Mouse (Mus musculus): ENCODE measurements around the gene Tm2d3. TPM values are rescaled to one million over a fixed set of nuclear protein-coding genes. Genes with fewer than 3 reads are reported as not detected.

The Tm2d3 gene
- 75.4 and 87.6 TPM in 2 replicates for polyA plus RNA-seq (2015; fragmentation: Nextera tagmentation; extraction: Ambion mirVana)

- Histone ChIP-seq H3K9ac (no peak within 1 kb of the TSS), H3K36me3 (peaks cover 13% of the 10 kb centered on the region), H3K27me3 (no peaks in the 10 kb centered on the region), H3K9me3 (replicated peaks) (no peaks in the 10 kb centered on the region), H3K4me3 (replicated peaks) (no peak within 1 kb of the TSS), H3K4me2 (replicated peaks) (no peak within 1 kb of the TSS), H3K27ac (replicated peaks) (no peak within 1 kb of the TSS), H3K4me1 (peaks cover 14% of the 10 kb centered on the region)
- no peak for ATAC-seq (ENCODE audit: insufficient number of reproducible peaks, low FRiP score, low TSS enrichment, low read depth)
- WGBS = 83% methylated on average over 7 of the region's 7 CpGs
Measured at GRCm38 (mm10) chr7:65690869-65691268, at the start of gene Tm2d3. TSS of gene Tm2d3 (plus strand) at chr7:65691169.

GRCm38 (mm10) chr7:65642371-65643304 is 48.3 kb upstream of the Tm2d3 start:
- Histone ChIP-seq H3K4me2 (replicated peaks) (no peak overlapping the region), H3K9ac (no peak overlapping the region), H3K27ac (replicated peaks) (no peak overlapping the region), H3K4me3 (replicated peaks) (no peak overlapping the region), H3K36me3 (no peaks in the 10 kb centered on the region; the same call in 1 of the 2 replicates), H3K27me3 (peaks cover 9% of the 10 kb centered on the region; the same call in 1 of the 2 replicates), H3K9me3 (replicated peaks) (no peaks in the 10 kb centered on the region), H3K4me1 (peaks cover 5% of the 10 kb centered on the region; the same call in 1 of the 2 replicates)
- no peak for ATAC-seq (ENCODE audit: insufficient number of reproducible peaks, low FRiP score, low TSS enrichment, low read depth)
- 64% methylated on average over 6 of the region's 6 CpGs for WGBS

GRCm38 (mm10) chr7:65643861-65644421 is 47.0 kb upstream of the Tm2d3 start:
- Histone ChIP-seq H3K4me1 (peaks cover 5% of the 10 kb centered on the region; the same call in 1 of the 2 replicates), H3K9ac (no peak overlapping the region), H3K9me3 (replicated peaks) (no peaks in the 10 kb centered on the region), H3K36me3 (peaks cover 9% of the 10 kb centered on the region; the same call in 1 of the 2 replicates), H3K4me2 (replicated peaks) (peak overlapping the region; percentile 82), H3K27me3 (peaks cover 9% of the 10 kb centered on the region; the same call in 1 of the 2 replicates), H3K27ac (replicated peaks) (no peak overlapping the region), H3K4me3 (replicated peaks) (peak overlapping the region; percentile 55)
- ATAC-seq (ENCODE audit: insufficient number of reproducible peaks, low FRiP score, low TSS enrichment, low read depth) = no peak
- 25% methylated on average over 6 of the region's 6 CpGs for WGBS

GRCm38 (mm10) chr7:65644643-65645351 is 46.2 kb upstream of the Tm2d3 start, which contains the start of gene Tarsl2:
TSS of gene Tarsl2 (plus strand) at chr7:65644898.
- under 1% methylated on average over 64 of the region's 64 CpGs for whole genome bisulfite sequencing
- H3K4me2 ChIP-seq (replicated peaks) = peak within 1 kb of the TSS; percentile 82

GRCm38 (mm10) chr7:65645996-65646395 is 45.0 kb upstream of the Tm2d3 start:
- Histone ChIP-seq H3K9me3 (replicated peaks) (no peaks in the 10 kb centered on the region), H3K4me2 (replicated peaks) (no peak overlapping the region), H3K9ac (no peak overlapping the region), H3K4me1 (peaks cover 5% of the 10 kb centered on the region; the same call in 1 of the 2 replicates), H3K27ac (replicated peaks) (no peak overlapping the region), H3K36me3 (peaks cover 14% of the 10 kb centered on the region), H3K27me3 (peaks cover 9% of the 10 kb centered on the region; the same call in 1 of the 2 replicates), H3K4me3 (replicated peaks) (no peak overlapping the region)
- ATAC-seq (ENCODE audit: insufficient number of reproducible peaks, low FRiP score, low TSS enrichment, low read depth) = no peak
- WGBS = 80% methylated on average over 8 of the region's 8 CpGs

More at GRCm38 (mm10) chr7:65644643-65645351, 46.2 kb upstream of the Tm2d3 start, which contains the start of gene Tarsl2:
- no peaks in the 10 kb centered on the region for H3K9me3 ChIP-seq (replicated peaks)
- peaks cover 14% of the 10 kb centered on the region for H3K36me3 ChIP-seq
- H3K27ac ChIP-seq (replicated peaks) = no peak within 1 kb of the TSS
- H3K4me3 ChIP-seq (replicated peaks) = peak within 1 kb of the TSS; percentile 55
- H3K9ac ChIP-seq = peak within 1 kb of the TSS; percentile 15; the same call in 1 of the 2 replicates
- ATAC-seq (ENCODE audit: insufficient number of reproducible peaks, low FRiP score, low TSS enrichment, low read depth) = peak; percentile 96
- H3K4me1 ChIP-seq = peaks cover 5% of the 10 kb centered on the region; the same call in 1 of the 2 replicates
- H3K27me3 ChIP-seq = peaks cover 9% of the 10 kb centered on the region; the same call in 1 of the 2 replicates

- 85% methylated on average over 4 of the region's 4 CpGs for whole genome bisulfite sequencing
- Histone ChIP-seq H3K4me2 (replicated peaks) (no peak overlapping the region), H3K4me1 (no peaks in the 10 kb centered on the region; the same call in 1 of the 2 replicates), H3K4me3 (replicated peaks) (no peak overlapping the region), H3K27ac (replicated peaks) (no peak overlapping the region), H3K36me3 (peaks cover 23% of the 10 kb centered on the region), H3K9me3 (replicated peaks) (no peaks in the 10 kb centered on the region), H3K9ac (no peak overlapping the region), H3K27me3 (no peaks in the 10 kb centered on the region)
- no peak for ATAC-seq (ENCODE audit: insufficient number of reproducible peaks, low FRiP score, low TSS enrichment, low read depth)
Measured at GRCm38 (mm10) chr7:65650662-65651061, 40.3 kb upstream of the Tm2d3 start.

GRCm38 (mm10) chr7:65657490-65658120 is 33.4 kb upstream of the Tm2d3 start:
- Histone ChIP-seq H3K9ac (no peak overlapping the region), H3K36me3 (peaks cover 9% of the 10 kb centered on the region; the same call in 1 of the 2 replicates), H3K27me3 (no peaks in the 10 kb centered on the region), H3K4me2 (replicated peaks) (no peak overlapping the region), H3K4me3 (replicated peaks) (no peak overlapping the region), H3K9me3 (replicated peaks) (no peaks in the 10 kb centered on the region), H3K4me1 (no peaks in the 10 kb centered on the region), H3K27ac (replicated peaks) (no peak overlapping the region)
- WGBS = 91% methylated on average over 2 of the region's 2 CpGs
- no peak for ATAC-seq (ENCODE audit: insufficient number of reproducible peaks, low FRiP score, low TSS enrichment, low read depth)

- 76% methylated on average over 11 of the region's 11 CpGs for WGBS
Measured at GRCm38 (mm10) chr7:65663225-65663790, 27.7 kb upstream of the Tm2d3 start.

GRCm38 (mm10) chr7:65663886-65664285 is 27.1 kb upstream of the Tm2d3 start:
- Histone ChIP-seq H3K27me3 (no peaks in the 10 kb centered on the region), H3K4me1 (no peaks in the 10 kb centered on the region), H3K36me3 (0 out of 2 replicates have a peak, but pooled peaks cover 9% of the 10 kb centered on the region), H3K4me3 (replicated peaks) (no peak overlapping the region), H3K4me2 (replicated peaks) (no peak overlapping the region), H3K27ac (replicated peaks) (no peak overlapping the region), H3K9me3 (replicated peaks) (no peaks in the 10 kb centered on the region), H3K9ac (no peak overlapping the region)
- ATAC-seq (ENCODE audit: insufficient number of reproducible peaks, low FRiP score, low TSS enrichment, low read depth) = no peak
- WGBS = 81% methylated on average over 14 of the region's 14 CpGs

More at GRCm38 (mm10) chr7:65663225-65663790, 27.7 kb upstream of the Tm2d3 start:
- Histone ChIP-seq H3K9ac (no peak overlapping the region), H3K4me1 (no peaks in the 10 kb centered on the region), H3K27me3 (no peaks in the 10 kb centered on the region), H3K9me3 (replicated peaks) (no peaks in the 10 kb centered on the region), H3K4me3 (replicated peaks) (no peak overlapping the region), H3K4me2 (replicated peaks) (no peak overlapping the region), H3K36me3 (0 out of 2 replicates have a peak, but pooled peaks cover 9% of the 10 kb centered on the region), H3K27ac (replicated peaks) (no peak overlapping the region)
- no peak for ATAC-seq (ENCODE audit: insufficient number of reproducible peaks, low FRiP score, low TSS enrichment, low read depth)

- no peaks in the 10 kb centered on the region for H3K9me3 ChIP-seq (replicated peaks)
- 82% methylated on average over 6 of the region's 6 CpGs for WGBS
- 0 out of 2 replicates have a peak, but pooled peaks cover 9% of the 10 kb centered on the region for H3K36me3 ChIP-seq
- H3K4me1 ChIP-seq = no peaks in the 10 kb centered on the region
- H3K27ac ChIP-seq (replicated peaks) = no peak overlapping the region
- H3K9ac ChIP-seq = no peak overlapping the region
- H3K27me3 ChIP-seq = no peaks in the 10 kb centered on the region
- no peak for ATAC-seq (ENCODE audit: insufficient number of reproducible peaks, low FRiP score, low TSS enrichment, low read depth)
- H3K4me2 ChIP-seq (replicated peaks) = no peak overlapping the region
- no peak overlapping the region for H3K4me3 ChIP-seq (replicated peaks)
Measured at GRCm38 (mm10) chr7:65667491-65667890, 23.5 kb upstream of the Tm2d3 start.
